Mouse (Mus musculus) mouse trophoblast stem cell (cell line): ENCODE results near the gene Nectin2.

Experiments
- in situ Hi-C, 2 experiments: fragments of 300-500 bp; cut with MseI, MboI; formaldehyde crosslinking; loops; 2 replicates in 1 of 2; 3 replicates in 1 of 2; pipeline ENCODE4 v1.15.1; 2025

The Nectin2 gene

GRCm38 (mm10) chr7:19745971-19746370, 4.3 kb downstream of the Nectin2 start:
- in situ Hi-C loops: loop anchor here in 1 of 2 experiments (5.0 kb wide), 1 partner anchor 36 kb away; no protein-coding TSS in a partner anchor

- in situ Hi-C loops: loop anchor here in 1 of 2 experiments (5.0 kb wide), 1 partner anchor 38 kb away; no protein-coding TSS in a partner anchor
Observed at GRCm38 (mm10) chr7:19744590-19745385, 5.5 kb downstream of the Nectin2 start.

- in situ Hi-C loops: no loop called here
Observed at GRCm38 (mm10) chr7:19743791-19744190, 6.5 kb downstream of the Nectin2 start.

- in situ Hi-C loops: no loop called here
Observed at GRCm38 (mm10) chr7:19742468-19742867, 7.8 kb downstream of the Nectin2 start.

GRCm38 (mm10) chr7:19741329-19742031, 8.8 kb downstream of the Nectin2 start:
- in situ Hi-C loops: no loop called here

DNA sequence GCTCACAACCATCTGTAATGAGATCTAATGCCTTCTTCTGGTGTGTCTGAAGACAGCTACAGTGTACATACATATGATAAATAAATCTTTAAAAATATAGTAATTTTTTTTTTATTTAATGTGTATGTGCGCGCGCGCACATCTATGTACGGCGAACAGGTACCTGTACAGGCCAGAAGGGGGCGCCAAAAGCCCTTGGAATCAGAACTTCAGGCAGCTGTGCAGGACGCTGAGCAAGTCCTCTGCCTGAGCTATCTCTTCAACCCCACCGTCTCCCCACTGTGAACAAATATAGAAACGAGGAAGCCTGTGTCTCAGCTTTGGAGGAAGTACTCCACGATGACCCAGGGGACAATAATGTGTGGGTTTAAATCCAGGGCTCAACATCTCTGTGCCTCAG, 10.0 kb downstream of the Nectin2 start:
- in situ Hi-C loops: no loop called here

GRCm38 (mm10) chr7:19738771-19739170, 11.5 kb downstream of the Nectin2 start:
- in situ Hi-C loops: loop anchor here in 1 of 2 experiments (10.0 kb wide), 1 partner anchor 46 kb away; no protein-coding TSS in a partner anchor

DNA sequence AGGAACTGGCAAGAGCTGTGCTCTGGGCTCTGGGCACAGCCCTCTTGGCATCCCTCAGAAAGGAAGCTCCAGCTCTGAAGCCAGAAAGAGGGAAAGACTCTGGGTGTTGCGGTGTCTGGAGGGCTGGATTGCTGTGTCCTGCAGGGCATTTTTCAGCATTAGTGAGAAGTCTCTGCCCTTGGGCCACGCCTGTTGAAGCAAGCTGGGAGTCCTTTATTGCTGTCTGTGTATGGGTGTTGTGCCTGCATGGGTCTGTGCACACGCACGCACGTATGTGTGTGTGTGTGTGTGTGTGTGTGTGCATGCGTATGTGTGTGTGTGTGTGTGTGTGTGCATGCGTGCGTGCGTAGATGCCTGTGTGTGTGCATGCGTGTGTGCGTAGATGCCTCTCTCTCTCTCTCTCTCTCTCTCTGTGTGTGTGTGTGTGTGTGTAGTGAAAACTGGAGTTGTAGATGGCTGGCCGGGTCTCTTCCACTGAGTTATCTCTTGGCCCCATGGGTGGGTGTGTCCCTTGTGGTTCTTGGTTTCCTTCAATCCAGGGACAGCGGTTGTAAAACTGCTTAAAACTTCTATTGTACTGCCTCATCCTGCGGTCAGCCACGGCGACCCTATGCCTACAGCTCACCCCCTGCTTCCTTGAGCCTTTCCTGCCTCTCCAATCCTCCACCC, 13.8 kb downstream of the Nectin2 start:
- in situ Hi-C loops: loop anchor here in 1 of 2 experiments (10.0 kb wide), 1 partner anchor 48 kb away; no protein-coding TSS in a partner anchor

GRCm38 (mm10) chr7:19734178-19734666, 16.1 kb downstream of the Nectin2 start:
- in situ Hi-C loops: loop anchor here in 1 of 2 experiments (10.0 kb wide), 1 partner anchor 51 kb away; no protein-coding TSS in a partner anchor

- in situ Hi-C loops: no loop called here
Observed at GRCm38 (mm10) chr7:19726541-19726940, 23.7 kb downstream of the Nectin2 start.

GRCm38 (mm10) chr7:19724167-19724566, 26.1 kb downstream of the Nectin2 start:
- in situ Hi-C loops: no loop called here

GRCm38 (mm10) chr7:19722754-19723195, 27.5 kb downstream of the Nectin2 start:
- in situ Hi-C loops: no loop called here

DNA sequence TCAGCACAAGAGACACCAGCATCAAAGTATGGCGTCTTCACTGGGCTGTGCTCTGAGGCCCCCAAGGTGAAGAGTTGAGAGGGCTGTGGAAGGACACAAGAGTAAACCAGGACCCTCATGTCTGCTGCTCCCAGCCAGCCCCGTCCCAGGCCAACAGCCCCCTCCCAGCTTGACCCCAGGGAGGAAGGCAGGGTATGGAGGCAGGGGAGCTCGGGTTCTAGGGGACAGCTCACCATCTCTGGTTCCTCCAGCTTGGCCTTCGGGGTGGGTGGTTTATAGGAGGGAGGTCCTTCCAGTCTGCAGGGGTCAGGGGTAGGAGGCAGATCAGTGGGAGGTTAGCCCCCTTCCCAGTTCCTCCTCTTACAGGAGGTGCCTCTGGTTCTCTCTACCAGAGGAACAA, 31.1 kb downstream of the Nectin2 start:
- in situ Hi-C loops: no loop called here

DNA sequence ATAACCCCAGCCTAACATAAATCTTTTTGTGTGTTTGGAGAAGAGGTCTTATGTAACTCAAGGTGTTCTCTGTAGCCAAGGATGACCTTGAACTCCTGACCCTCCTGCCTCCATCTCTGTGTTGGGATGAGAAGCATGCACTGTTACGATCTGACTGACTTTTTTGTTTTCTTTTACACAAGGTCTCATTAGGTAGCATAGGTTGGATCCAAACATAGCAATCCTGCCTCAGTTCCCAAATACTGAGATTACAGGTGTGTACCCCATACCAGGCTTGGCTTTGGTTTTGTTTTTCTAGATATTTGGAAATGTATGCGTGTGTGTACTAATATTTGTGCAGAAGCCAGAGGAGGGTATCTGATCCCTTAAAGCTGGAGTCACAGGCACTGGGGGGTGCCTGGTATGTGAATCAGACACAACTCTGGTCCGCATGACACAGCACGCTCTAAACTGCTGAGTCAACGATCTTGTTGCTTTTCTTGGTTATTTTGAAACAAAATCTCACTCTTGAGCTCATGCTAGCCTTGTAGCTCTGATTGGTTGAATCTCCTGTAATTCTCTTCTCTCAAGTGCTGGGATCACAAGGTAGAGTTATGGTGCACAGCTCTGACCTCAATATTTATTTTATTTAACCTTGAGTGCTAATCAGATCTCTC, 31.9 kb downstream of the Nectin2 start:
- in situ Hi-C loops: no loop called here

- in situ Hi-C loops: no loop called here
Observed at GRCm38 (mm10) chr7:19717346-19717745, 32.9 kb downstream of the Nectin2 start.

- in situ Hi-C loops: no loop called here
Observed at GRCm38 (mm10) chr7:19716822-19717221, 33.5 kb downstream of the Nectin2 start.

DNA sequence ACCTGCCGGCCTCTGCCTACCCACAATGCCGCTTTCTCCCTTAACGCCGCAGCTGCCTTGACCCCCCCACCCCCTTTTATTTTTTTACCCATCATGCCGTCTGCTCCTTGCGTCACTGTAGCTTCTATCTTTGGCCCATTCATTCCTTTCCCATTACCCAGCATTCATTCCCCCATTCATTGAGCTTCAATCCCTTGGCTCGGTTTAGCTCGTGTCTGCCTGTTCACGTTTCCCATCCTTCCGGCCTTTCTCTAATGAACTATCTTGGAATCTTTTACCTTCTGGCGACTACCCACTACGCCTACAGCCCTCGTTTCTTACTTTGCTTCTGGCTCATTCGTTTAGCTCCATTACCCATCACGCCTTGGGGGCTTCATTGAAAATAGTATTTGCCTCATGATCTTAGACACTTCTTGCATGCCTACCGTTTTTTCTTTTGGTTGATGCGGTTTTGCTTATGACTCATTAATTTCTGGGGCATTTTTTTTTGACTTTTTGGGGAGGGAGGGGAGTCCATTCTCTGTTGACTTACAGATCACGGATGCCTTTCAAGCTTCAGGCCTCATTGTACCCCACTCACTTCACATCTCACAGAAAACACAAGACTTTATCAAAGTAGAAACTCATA, 34.1 kb downstream of the Nectin2 start:
- in situ Hi-C loops: no loop called here

GRCm38 (mm10) chr7:19715239-19716054, 34.8 kb downstream of the Nectin2 start, which contains the start of gene Tomm40:
TSS of gene Tomm40 (minus strand) at chr7:19715438.
- in situ Hi-C loops: no loop called here

DNA sequence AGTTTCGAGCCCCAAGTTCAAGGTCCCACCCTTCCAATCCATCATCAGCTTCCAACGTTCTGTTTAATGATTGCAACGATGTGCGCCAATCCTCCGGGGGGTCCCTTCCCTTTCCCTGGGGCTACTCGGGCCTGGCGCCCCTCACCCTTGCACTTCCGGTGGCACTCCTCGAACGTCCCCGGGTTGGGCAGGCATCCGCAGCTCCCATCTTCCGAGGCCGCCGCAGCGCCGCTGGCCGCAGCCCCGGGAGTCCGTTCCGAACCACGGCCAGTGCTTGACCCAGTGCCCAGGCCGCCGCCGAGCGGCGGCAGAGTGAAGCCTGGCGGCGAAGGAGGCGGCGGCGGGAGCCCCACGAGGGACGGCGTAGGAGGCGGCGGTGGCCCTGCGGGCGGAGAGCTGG, 35.4 kb downstream of the Nectin2 start:
- in situ Hi-C loops: no loop called here

DNA sequence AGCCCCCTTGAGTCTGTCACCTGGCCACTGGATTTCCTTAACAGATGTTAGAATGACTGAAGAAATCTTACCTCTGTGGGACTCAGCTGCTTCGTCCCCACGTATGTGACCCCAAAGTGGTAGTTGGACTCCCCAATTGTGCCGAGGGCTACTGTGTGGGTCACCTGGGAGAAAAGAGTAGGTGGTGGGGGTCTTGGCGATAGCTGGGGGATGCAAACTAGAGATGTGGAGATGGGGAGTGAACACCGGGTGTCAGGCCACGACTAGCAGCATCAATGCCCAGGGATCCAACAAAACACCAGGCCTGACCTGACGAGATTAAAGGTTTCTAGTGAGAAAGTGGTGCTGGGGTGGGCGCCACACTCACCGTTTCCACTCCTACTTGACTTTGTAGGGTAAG, 36.7 kb downstream of the Nectin2 start:
- in situ Hi-C loops: no loop called here
